Mouse (Mus musculus): ENCODE results near the gene Dhx58. TPM values are rescaled to one million over a fixed set of nuclear protein-coding genes. Genes with fewer than 3 reads are reported as not detected.

Gene Dhx58
- polyA plus RNA-seq, 1 experiment from 2014 or later = 0.74 TPM

Other genes with a start within 250 kb of the Dhx58 start
- 9.5 and 9.8 TPM in 2 replicates for gene Klhl11, start 231.5 kb downstream of the Dhx58 start, polyA plus RNA-seq (2016; fragmentation: Nextera tagmentation; extraction: Ambion mirVana)
- gene Acly, start 176.3 kb downstream of the Dhx58 start, polyA plus RNA-seq (2016; fragmentation: Nextera tagmentation; extraction: Ambion mirVana) = 93.7 and 99.0 TPM in 2 replicates
- 0.30 and 0.77 TPM in 2 replicates for gene Ttc25, start 158.7 kb downstream of the Dhx58 start, polyA plus RNA-seq (2016; fragmentation: Nextera tagmentation; extraction: Ambion mirVana)
- gene Cnp, start 129.4 kb downstream of the Dhx58 start, polyA plus RNA-seq (2016; fragmentation: Nextera tagmentation; extraction: Ambion mirVana) = 21.6 and 22.1 TPM in 2 replicates
- gene Nkiras2, start 85.0 kb downstream of the Dhx58 start, polyA plus RNA-seq (2016; fragmentation: Nextera tagmentation; extraction: Ambion mirVana) = 59.7 and 60.7 TPM in 2 replicates
- 207 and 213 TPM in 2 replicates for gene Dnajc7, start 84.1 kb downstream of the Dhx58 start, polyA plus RNA-seq (2016; fragmentation: Nextera tagmentation; extraction: Ambion mirVana)
- gene Zfp385c, start 11.8 kb downstream of the Dhx58 start, polyA plus RNA-seq (2016; fragmentation: Nextera tagmentation; extraction: Ambion mirVana) = 0.41 TPM in 1 of 2 replicates, not detected in the other
- gene Kat2a, start 8.2 kb upstream of the Dhx58 start, polyA plus RNA-seq (2016; fragmentation: Nextera tagmentation; extraction: Ambion mirVana) = 45.4 and 49.0 TPM in 2 replicates
- 0.27 TPM in 1 of 2 replicates, not detected in the other for gene Hspb9, start 9.6 kb upstream of the Dhx58 start, polyA plus RNA-seq (2016; fragmentation: Nextera tagmentation; extraction: Ambion mirVana)
- gene Rab5c, start 33.9 kb upstream of the Dhx58 start, polyA plus RNA-seq (2016; fragmentation: Nextera tagmentation; extraction: Ambion mirVana) = 10.5 and 11.4 TPM in 2 replicates
- gene Kcnh4, start 55.7 kb upstream of the Dhx58 start, polyA plus RNA-seq (2016; fragmentation: Nextera tagmentation; extraction: Ambion mirVana) = not detected in 2 replicates
- not detected in 2 replicates for gene Hcrt, start 58.7 kb upstream of the Dhx58 start, polyA plus RNA-seq (2016; fragmentation: Nextera tagmentation; extraction: Ambion mirVana)
- gene Ghdc, start 66.7 kb upstream of the Dhx58 start, polyA plus RNA-seq (2016; fragmentation: Nextera tagmentation; extraction: Ambion mirVana) = 6.5 and 7.0 TPM in 2 replicates
- gene Stat5b, start 146.5 kb upstream of the Dhx58 start, polyA plus RNA-seq (2016; fragmentation: Nextera tagmentation; extraction: Ambion mirVana) = 35.0 and 35.3 TPM in 2 replicates
- gene Stat5a, start 155.1 kb upstream of the Dhx58 start, polyA plus RNA-seq (2016; fragmentation: Nextera tagmentation; extraction: Ambion mirVana) = 6.6 and 8.3 TPM in 2 replicates
- gene Stat3, start 235.3 kb upstream of the Dhx58 start, polyA plus RNA-seq (2016; fragmentation: Nextera tagmentation; extraction: Ambion mirVana) = 60.0 and 63.2 TPM in 2 replicates